Mouse (Mus musculus) hindbrain, postnatal 0 days (tissue): Measurements from ENCODE around the gene 4921536K21Rik. TPM values are rescaled to one million over a fixed set of nuclear protein-coding genes. Genes with fewer than 3 reads are reported as not detected.
"Not testable (repeated sequence)": the region's sequence is repeated elsewhere in the genome, so short reads cannot be mapped to it uniquely, and the experiment has no call there.

Source experiments
- ATAC-seq: fragments of 200-750 bp; cut with Nextera tagmentation; 2 replicates; pipeline ENCODE4 v1.8.0; 2017; ENCODE audit warnings: mild to moderate bottlenecking, moderate TSS enrichment, moderate library complexity
- DNase-seq: peaks from one replicate; pipeline ENCODE4 v3.0.0-alpha.2; 2015; ENCODE audit warnings: low spot score
- H3K27ac ChIP-seq: fragments of 300-500 bp; sonication (generic); 2 replicates; pipeline ENCODE4 v1.5.1; 2014; ENCODE audit warnings: mild to moderate bottlenecking
- H3K27me3 ChIP-seq: fragments of 300-500 bp; sonication (generic); 2 replicates; pipeline ENCODE4 v1.6.1; 2014; ENCODE audit warnings: low read length, mixed read lengths; ENCODE audit not compliant: insufficient read depth
- H3K36me3 ChIP-seq: fragments of 300-500 bp; sonication (generic); 2 replicates; pipeline ENCODE4 v1.6.1; 2014; ENCODE audit warnings: low read length, mixed read lengths; ENCODE audit not compliant: insufficient read depth
- H3K4me1 ChIP-seq: fragments of 300-500 bp; sonication (generic); 2 replicates; pipeline ENCODE4 v1.6.1; 2014; ENCODE audit warnings: antibody characterized with exemption, low read length, mixed read lengths; ENCODE audit not compliant: insufficient read depth
- H3K4me2 ChIP-seq: fragments of 300-500 bp; sonication (generic); 2 replicates; pipeline ENCODE4 v1.6.1; 2014; ENCODE audit warnings: low read depth, mild to moderate bottlenecking, low read length, moderate library complexity, mixed read lengths
- H3K4me3 ChIP-seq: fragments of 300-500 bp; sonication (generic); 2 replicates; pipeline ENCODE4 v1.5.1; 2014; ENCODE audit warnings: low read length
- H3K9ac ChIP-seq: fragments of 300-500 bp; sonication (generic); replicated peaks from 2 replicates; pipeline ENCODE4 v1.6.1; 2014; ENCODE audit warnings: mild to moderate bottlenecking, low read length, moderate library complexity, mixed read lengths
- H3K9me3 ChIP-seq: fragments of 300-500 bp; sonication (generic); 2 replicates; pipeline ENCODE4 v1.6.1; 2016; ENCODE audit warnings: low read length, mixed read lengths
- CTCF ChIP-seq: IDR thresholded peaks from 2 replicates; pipeline ENCODE4 v1.5.1; 2016; ENCODE audit warnings: antibody characterized with exemption, control low read depth, low read depth
- WGBS: fragments of 180-500 bp; shearing (Covaris S2); extraction: QIAGEN DNeasy Blood & Tissue Kit; methylation state at CpG from one replicate; pipeline ENCODE4 v1.1.7; 2014; 5-methylcytosine and 5-hydroxymethylcytosine counted together
- polyA plus RNA-seq: library from polyadenylated mRNA; unstranded; fragments of >200 nt; fragmentation: Nextera tagmentation; extraction: Ambion mirVana; gene quantifications from 2 replicates; pipeline ENCODE4 v1.2.1, GENCODE M21; 2015
- total RNA-seq: library from RNA; depleted of rRNA; stranded (reverse); fragments of >200 nt; gene quantifications from 2 replicates; pipeline ENCODE4 v1.2.3, GENCODE M21; 2014

4921536K21Rik gene
- total and polyA plus RNA-seq, 2 experiments from 2014 or later = 0.21 to 0.41 TPM

DNA sequence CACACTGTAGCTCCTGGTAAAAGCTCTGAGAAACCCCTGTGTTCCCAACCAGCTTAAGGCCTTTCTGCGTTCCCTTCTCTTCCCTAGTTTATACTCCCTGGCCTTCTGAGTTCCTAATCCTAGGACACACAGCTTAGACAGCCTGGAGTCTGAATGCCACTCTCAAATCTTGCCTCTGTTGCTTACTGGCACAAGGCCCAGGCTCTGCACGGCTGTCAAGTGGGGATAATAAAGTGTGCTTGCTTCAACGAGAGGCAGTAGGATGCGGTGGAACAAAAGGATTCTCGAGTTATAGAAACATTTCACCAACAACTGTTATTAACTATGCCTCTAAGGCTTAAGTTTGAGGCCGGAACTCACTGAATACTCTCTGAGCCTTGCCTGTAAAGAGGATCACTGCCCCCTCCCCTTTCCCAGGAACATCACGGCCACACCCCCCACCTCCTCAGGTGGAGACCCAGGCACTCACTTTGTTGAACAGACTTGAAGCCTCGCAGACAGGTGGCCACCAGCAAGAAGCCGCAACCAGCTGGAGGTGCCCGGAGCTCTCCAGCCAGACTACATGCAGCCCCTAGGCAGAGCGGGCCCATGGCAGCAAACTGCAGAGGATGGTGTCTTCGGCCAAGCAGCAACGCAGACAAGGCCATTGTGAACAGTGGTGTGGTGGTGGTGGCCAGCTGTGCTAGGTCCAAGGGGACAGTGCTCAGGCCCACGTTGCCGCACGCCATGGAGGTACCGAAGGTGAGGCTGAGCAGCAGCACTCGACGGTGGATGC is 17.4 kb upstream of the 4921536K21Rik start:
- 8% methylated on average over 19 of the region's 19 CpGs for WGBS
- H3K27me3 ChIP-seq = no peaks in the 10 kb centered on the region
- H3K4me1 ChIP-seq = peaks cover 28% of the 10 kb centered on the region
- peak overlapping the region; percentile 67 for H3K4me3 ChIP-seq
- peak; percentile 71 for DNase-seq
- no peaks in the 10 kb centered on the region for H3K9me3 ChIP-seq
- peak overlapping the region; percentile 93 for H3K4me2 ChIP-seq
- ATAC-seq = peak; percentile 22
- peaks cover under 1% of the 10 kb centered on the region; the same call in 1 of the 2 replicates for H3K36me3 ChIP-seq
- TF ChIP-seq CTCF = no peak
- H3K9ac ChIP-seq = peak overlapping the region; percentile 77
- H3K27ac ChIP-seq = peak overlapping the region; percentile 93

DNA sequence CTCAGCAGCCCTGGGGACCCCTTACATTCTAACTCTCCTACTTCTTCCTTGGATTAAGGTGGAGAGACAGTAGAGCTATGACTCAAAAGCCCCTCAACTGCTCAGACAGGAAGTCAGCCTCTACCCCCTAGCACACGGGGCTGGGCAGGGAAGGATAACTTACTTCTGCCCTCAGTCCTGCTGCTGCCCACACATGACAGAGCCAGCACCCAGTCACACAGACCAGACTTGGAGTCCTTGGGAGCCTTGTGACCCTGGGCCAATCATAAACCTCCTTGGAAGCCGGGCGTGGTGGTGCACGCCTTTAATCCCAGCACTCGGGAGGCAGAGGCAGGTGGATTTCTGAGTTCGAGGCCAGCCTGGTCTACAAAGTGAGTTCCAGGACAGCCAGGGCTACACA is 16.5 kb upstream of the 4921536K21Rik start:
- H3K27ac ChIP-seq = peak overlapping the region; percentile 93; the same call in 1 of the 2 replicates
- not testable (repeated sequence) for ATAC-seq, H3K36me3 ChIP-seq, H3K9me3 ChIP-seq, H3K27me3 ChIP-seq, DNase-seq
- H3K4me1 ChIP-seq = peaks cover 28% of the 10 kb centered on the region
- peak overlapping the region; percentile 67 for H3K4me3 ChIP-seq
- H3K9ac ChIP-seq = peak overlapping the region; percentile 46; the same call in 1 of the 2 replicates
- H3K4me2 ChIP-seq = peak overlapping the region; percentile 93
- 73% methylated on average over 5 of the region's 6 CpGs for WGBS

DNA sequence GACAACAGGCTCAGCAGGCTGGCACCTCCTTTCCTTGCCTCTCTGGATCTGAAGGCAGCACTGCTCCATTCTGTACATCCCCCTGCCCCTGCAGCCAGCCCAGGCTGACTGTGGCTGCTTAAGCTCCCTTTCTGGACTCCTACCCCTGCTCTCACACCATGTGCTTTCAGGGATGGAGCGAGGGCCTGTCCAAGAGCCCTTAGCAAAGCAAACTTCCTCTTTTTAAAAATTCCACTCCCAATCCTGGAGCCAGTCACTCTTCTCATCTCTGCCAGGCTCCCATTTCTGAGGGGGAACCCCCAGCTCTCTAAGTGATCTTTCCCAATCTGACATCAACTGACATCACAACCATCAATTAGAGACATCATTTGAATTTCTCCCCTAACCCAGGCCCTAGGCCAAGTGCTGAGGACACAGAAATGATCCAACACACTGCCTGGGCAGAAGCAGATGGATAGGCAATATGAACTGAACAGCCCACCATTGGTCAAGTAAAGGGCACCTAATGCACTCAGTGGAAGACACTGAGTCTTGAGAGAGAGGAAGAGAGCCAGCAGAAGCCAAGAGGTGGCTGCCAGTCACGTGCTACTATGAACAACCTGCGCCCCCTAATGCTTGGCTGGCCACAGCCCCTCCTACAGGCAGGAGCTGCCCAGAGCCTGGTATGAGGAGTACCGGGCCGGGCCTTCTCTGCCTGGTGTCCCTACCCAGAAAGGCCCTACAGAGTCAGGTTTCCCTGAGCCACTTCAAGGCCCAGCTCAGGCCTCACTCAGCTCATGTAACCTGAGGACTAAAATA is 15.8 kb upstream of the 4921536K21Rik start:
- peak overlapping the region; percentile 46 for H3K9ac ChIP-seq
- H3K4me3 ChIP-seq = peak overlapping the region; percentile 67
- ATAC-seq = no peak
- peaks cover 28% of the 10 kb centered on the region for H3K4me1 ChIP-seq
- WGBS = 45% methylated on average over 5 of the region's 5 CpGs
- peak; percentile 20 for DNase-seq
- no peak; the same call in 1 of the 2 replicates for TF ChIP-seq CTCF
- peaks cover 11% of the 10 kb centered on the region for H3K36me3 ChIP-seq
- H3K27me3 ChIP-seq = no peaks in the 10 kb centered on the region
- peak overlapping the region; percentile 4; the same call in 1 of the 2 replicates for H3K27ac ChIP-seq
- no peaks in the 10 kb centered on the region for H3K9me3 ChIP-seq
- peak overlapping the region; percentile 93 for H3K4me2 ChIP-seq

DNA sequence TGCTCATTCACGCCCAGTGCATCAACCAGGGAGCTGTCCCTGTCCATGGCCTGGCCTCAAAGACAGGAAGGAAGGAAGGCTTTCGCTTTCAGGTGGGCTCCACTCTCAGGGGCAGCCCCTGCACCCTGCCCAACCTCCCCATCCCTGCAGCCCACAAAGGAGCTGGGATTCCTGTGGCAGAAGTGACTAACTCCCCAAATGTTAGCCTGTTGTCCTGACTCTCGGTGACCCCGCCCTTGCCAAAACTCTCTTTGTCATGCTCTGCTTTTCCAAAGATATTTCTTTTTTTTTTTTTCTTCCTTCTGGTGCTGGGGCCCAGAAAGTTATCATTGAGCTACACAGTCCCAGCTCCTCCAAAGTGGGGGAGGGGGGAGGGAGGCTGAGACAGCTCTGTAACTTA is 14.3 kb upstream of the 4921536K21Rik start:
- no peak overlapping the region for H3K27ac ChIP-seq
- WGBS = 85% methylated on average over 4 of the region's 4 CpGs
- TF ChIP-seq CTCF = no peak
- H3K9me3 ChIP-seq = no peaks in the 10 kb centered on the region
- H3K4me3 ChIP-seq = no peak overlapping the region
- no peak for DNase-seq
- peaks cover 28% of the 10 kb centered on the region for H3K4me1 ChIP-seq
- H3K27me3 ChIP-seq = no peaks in the 10 kb centered on the region
- H3K9ac ChIP-seq = 0 out of 2 replicates have a peak overlapping the region, but pooled peaks have one; percentile 3
- peaks cover 11% of the 10 kb centered on the region for H3K36me3 ChIP-seq
- H3K4me2 ChIP-seq = peak overlapping the region; percentile 93
- no peak for ATAC-seq

GRCm38 (mm10) chr11:3905446-3905845 is 10.5 kb upstream of the 4921536K21Rik start:
- 93% methylated on average over 1 of the region's 1 CpGs for WGBS
- TF ChIP-seq CTCF = no peak
- no peak overlapping the region for H3K27ac ChIP-seq

GRCm38 (mm10) chr11:3904673-3905072 is 9.8 kb upstream of the 4921536K21Rik start:
- DNase-seq (no peak), ATAC-seq (no peak)
- Histone ChIP-seq H3K9ac (no peak overlapping the region), H3K4me1 (peaks cover 2% of the 10 kb centered on the region), H3K27ac (no peak overlapping the region), H3K9me3 (no peaks in the 10 kb centered on the region), H3K4me2 (no peak overlapping the region), H3K36me3 (peaks cover 11% of the 10 kb centered on the region), H3K4me3 (no peak overlapping the region), H3K27me3 (no peaks in the 10 kb centered on the region)
- no peak for TF ChIP-seq CTCF
- 87% methylated on average over 6 of the region's 6 CpGs for WGBS

More at GRCm38 (mm10) chr11:3905446-3905845, 10.5 kb upstream of the 4921536K21Rik start:
- Histone ChIP-seq H3K9ac (no peak overlapping the region), H3K4me1 (peaks cover 9% of the 10 kb centered on the region), H3K27me3 (no peaks in the 10 kb centered on the region), H3K9me3 (no peaks in the 10 kb centered on the region), H3K4me3 (no peak overlapping the region), H3K4me2 (no peak overlapping the region), H3K36me3 (peaks cover 11% of the 10 kb centered on the region)
- DNase-seq (no peak), ATAC-seq (no peak)
